Mouse (Mus musculus) kidney, postnatal 36 days (tissue): ENCODE results near the gene Dnah11.
A peak's percentile ranks its signal among the peaks of the same experiment; 100 is the strongest.

Experiments used
- DNase-seq, 2 experiments: peaks; one replicate each; pipeline ENCODE4 v3.0.0; 2021 to 2022; ENCODE audit warnings: mixed read lengths in 2 of 2

The Dnah11 gene

GRCm38 (mm10) chr12:117857023-117857422 is 341.8 kb downstream of the Dnah11 start:
- DNase-seq = no peak

DNA sequence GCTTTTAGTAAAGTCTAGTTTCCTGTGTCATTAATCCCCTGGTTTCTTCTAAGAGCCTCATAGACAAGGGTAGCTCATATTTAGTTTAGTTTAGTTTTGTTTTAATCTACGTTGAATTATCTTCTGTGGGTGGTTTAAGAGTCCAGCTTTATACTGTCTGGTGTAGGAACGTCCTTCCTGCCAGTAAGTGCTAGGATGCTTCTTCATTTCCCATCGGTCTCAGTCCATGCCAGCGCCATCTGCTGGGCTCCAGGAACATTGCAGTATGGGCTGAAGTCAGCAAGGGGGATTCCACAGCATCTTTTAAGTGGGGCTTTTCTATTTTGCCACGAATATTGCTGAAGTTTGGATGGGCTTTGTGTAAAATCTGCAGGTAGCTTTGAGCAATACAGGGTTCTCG is 345.5 kb downstream of the Dnah11 start:
- DNase-seq = peak; percentile 27 to 73

GRCm38 (mm10) chr12:117850472-117850871 is 348.4 kb downstream of the Dnah11 start:
- no peak for DNase-seq

DNA sequence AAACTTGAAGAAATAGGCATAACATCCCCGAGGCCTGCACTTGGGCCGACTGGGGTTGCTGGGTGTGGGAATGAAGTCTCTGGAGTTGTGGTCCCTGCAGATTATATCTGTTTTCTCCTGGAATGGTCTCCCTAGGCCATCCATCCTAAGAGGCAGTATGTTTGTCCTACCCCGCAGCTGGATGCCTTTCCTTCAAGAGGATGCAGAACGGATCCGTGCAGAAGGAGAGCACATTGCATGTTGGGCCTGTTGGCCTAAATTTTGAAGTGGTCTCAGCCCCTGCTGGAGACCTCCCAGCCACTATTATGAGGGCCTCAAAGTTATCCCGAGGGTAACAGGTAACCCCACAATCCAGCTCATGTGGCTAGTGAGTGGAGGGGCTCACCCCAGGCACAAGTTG is 350.2 kb downstream of the Dnah11 start:
- no peak for DNase-seq

DNA sequence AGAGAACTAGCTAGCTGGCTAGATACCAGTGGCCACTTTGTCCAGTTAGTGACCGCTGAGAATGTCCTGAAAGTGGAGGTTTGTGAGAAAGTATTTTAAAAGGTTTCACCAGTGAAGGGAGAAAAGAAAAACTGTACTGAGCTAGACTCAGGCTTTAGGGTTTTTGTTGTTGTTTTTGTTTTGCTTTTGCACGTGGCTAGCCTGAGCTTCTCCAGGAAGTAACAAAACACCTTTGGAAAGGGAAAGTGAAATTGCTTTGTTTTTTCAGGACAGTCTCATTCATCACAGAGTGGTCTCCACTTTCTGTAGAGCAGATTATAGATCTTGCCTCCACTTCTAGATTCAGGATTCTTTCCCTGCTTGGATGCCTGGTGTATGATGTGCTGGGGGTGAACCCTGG is 353.9 kb downstream of the Dnah11 start:
- no peak for DNase-seq

DNA sequence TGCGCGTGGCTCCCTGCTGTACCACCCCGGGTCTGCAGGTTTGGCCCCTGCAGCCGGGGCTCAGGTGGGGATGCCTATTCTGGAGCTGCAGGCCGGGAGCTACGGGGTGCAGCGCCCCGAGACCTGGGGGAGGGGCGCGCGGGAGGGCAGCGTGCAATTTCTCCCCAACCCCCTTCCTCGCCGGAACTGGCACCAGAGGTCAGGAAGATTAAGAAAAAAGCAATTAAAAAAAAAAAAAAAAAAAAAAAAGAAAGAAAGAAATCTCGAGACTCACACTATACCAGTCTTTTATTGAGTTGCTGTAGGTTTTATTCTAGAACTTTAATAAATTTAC is 354.8 kb downstream of the Dnah11 start:
- no peak for DNase-seq

- peak; percentile 20 to 71 for DNase-seq
These were observed 355.4 kb downstream of the Dnah11 start for GRCm38 (mm10) chr12:117843302-117844074.

- no peak for DNase-seq
These were observed 356.2 kb downstream of the Dnah11 start for GRCm38 (mm10) chr12:117842676-117843075.

DNA sequence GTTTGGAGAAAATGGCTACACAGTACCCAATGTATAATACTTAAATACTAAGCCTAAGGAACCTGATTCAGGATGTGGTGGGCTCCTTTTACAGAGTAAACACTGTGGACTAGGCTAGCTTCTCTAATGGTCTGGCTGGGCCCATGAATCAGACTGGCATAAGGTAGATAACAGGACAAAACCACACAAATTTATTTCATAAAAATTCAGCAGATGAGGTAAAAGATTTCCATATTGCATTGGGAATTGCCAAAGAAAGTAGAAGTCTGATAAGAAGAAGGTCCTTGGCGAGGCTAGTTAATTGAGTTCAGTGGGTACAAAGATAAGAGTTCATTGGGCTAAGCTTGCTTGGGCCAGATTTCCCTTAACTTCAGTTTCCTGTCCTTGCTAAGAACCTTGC is 358.1 kb downstream of the Dnah11 start:
- DNase-seq = no peak

- no peak for DNase-seq
These were observed 361.5 kb downstream of the Dnah11 start for GRCm38 (mm10) chr12:117837376-117837775.

DNA sequence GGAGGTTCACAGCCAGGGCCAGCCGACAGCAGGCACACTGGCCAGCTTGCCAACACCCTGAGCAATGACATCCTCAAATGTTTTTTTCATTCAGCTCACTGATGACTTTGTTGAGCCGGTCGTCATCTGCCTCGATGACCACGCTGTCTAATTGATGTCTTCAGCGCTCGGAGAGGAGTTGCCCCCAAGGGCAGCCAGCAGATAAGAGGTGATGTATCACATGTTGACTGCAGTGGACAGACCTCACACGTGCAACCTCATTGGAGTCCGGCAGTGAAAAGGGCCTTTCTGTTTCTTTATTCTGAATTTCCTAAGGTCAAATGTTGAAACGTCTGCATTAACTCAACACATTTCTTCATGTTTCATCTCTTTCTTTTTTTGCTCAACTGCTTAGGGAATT is 363.5 kb downstream of the Dnah11 start:
- no peak for DNase-seq

DNA sequence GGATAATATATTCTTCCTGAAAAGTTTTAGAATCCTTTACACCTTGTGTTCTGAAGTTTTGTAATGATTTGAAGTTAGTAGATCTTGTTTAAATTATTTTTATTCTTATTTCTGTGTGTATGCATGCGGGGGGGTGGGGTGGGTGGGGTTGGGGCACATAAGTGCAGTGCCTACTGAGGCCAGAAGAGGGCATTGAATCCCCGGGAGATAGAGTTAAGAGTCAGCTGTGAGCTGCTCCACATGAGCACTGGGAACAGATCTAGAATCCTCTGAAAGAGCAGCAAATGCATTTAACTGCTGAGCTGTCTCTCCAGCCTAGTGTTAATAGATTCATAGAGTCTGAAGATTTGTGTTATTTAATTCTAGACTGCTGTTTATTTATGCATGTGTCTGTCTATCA is 364.2 kb downstream of the Dnah11 start:
- no peak for DNase-seq

DNA sequence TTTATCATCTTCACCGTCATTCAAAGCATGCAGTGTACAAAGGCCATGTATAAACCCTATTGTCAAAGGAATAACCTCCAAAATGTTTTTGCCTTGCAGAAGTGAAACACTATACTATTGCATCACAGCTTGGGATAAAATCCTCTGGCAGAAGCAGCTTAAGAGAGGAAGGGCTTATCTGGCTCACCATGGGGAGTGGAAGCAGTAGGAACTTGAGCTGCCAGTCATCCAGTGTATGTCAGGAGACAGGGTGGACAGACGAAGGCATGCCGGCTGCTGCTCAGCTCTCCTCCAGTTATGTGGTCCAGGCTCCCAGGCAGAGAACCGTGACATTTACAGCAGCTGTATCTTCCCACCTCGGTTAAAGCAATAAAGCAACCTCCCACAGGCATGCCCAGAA is 366.7 kb downstream of the Dnah11 start:
- no peak for DNase-seq

DNA sequence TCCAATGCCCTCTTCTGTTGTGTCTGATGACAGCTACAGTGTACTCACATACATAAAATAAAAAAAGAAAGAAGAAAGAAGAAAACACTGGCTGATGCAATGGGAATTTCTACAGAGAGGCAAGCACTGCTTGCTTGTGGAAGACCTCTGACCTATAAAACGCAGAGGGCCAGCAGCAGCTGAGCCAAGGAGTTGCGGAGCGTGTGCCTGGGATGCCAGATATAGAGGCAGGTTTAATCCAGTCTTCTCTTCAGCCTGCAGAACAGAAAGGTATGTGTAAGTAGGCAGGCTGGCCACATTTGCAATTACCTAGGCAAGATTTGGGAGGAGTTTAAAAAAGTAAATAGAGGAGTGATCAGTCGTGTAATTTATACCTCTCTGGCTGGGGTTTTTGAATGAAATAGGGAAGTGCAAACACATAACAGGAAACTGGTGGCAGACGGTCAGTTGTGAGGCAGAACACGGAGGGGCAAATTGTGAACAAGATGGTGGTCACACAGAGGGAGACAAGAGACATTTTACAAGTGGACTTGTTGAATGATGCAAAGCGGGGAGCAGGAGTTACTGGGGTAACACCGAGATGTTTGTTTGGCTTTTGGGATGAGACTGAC is 367.4 kb downstream of the Dnah11 start:
- no peak for DNase-seq

- DNase-seq = peak; percentile 20 to 60
These were observed 370.5 kb downstream of the Dnah11 start for GRCm38 (mm10) chr12:117828350-117828749.
